Mouse (Mus musculus): ENCODE measurements around the gene Gm21913. TPM values are rescaled to one million over a fixed set of nuclear protein-coding genes. Genes with fewer than 3 reads are reported as not detected.

The Gm21913 gene
- polyA plus RNA-seq (2012; rRNA removed): not detected in 2 replicates

GRCm38 (mm10) chrY:74623596-74623995 lies at the start of gene Gm21913:
TSS of gene Gm21913 (plus strand) at chrY:74623896.

Other genes starting within 250 kb of the Gm21913 start
- not detected in 2 replicates for gene Gm29110, start 153.4 kb upstream of the Gm21913 start, polyA plus RNA-seq (2012; rRNA removed)